Mouse (Mus musculus) kidney, adult 2 months (tissue): ENCODE data around the gene Zhx3.

Source experiments
- CTCF ChIP-seq: fragments of 200-500 bp; conservative IDR thresholded peaks from 2 replicates; pipeline ENCODE4 v1.5.1; 2011; ENCODE audit warnings: low read depth, mild to moderate bottlenecking, control low read depth, low read length, moderate library complexity, mixed read lengths; ENCODE audit not compliant: insufficient read depth, insufficient read length
- POLR2A ChIP-seq: fragments of 200-500 bp; IDR thresholded peaks from one replicate; pipeline ENCODE4 v1.6.1; 2011; ENCODE audit warnings: low read depth, low read length, control low read depth

GRCm38 (mm10) chr2:160747075-160747474 lies 125.7 kb downstream of the Zhx3 start:
- TF ChIP-seq CTCF (no peak), POLR2A (no peak)
